Mouse (Mus musculus): ENCODE measurements around the gene Cmss1. TPM values are rescaled to one million over a fixed set of nuclear protein-coding genes. Genes with fewer than 3 reads are reported as not detected.

The Cmss1 gene
- polyA plus RNA-seq, 1 experiment from 2014 or later: 33.5 TPM

DNA sequence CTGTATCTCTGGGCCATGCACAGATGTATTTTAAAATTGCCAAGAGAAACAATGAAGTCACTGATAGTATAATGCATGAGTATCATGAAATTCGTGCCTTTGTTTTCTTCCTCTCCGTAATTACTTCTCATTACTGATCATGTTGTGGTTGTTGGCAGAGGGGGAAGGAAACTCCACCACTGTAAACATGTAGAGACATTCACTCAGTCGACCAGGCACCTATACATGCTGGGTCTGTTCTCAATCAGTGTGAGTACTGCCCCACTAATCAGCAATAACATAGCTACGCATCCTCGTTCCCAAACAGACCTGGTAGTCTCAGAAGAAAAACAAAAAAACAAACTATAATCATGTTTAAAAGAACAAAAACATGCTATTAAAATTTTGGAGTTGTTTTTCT, 103.9 kb downstream of the Cmss1 start:
- ATAC-seq (ENCODE audit: low read depth) (no peak), DNase-seq (ENCODE audit: low spot score) (peak; percentile 55)
- no peaks in the 10 kb centered on the region for H3K36me3 ChIP-seq (ENCODE audit: control insufficient read depth, insufficient read depth, low read length)
- H3K9ac ChIP-seq (ENCODE audit: low read depth, low read length): no peak overlapping the region
- no peak overlapping the region for H3K4me2 ChIP-seq (ENCODE audit: low read depth, low read length)
- H3K9me3 ChIP-seq (ENCODE audit: control insufficient read depth, low read length): no peaks in the 10 kb centered on the region
- peaks cover 10% of the 10 kb centered on the region for H3K4me1 ChIP-seq (ENCODE audit: control insufficient read depth, insufficient read depth, low read length)
- WGBS: 48% methylated on average over 5 of the region's 5 CpGs
- H3K27ac ChIP-seq (replicated peaks; ENCODE audit: low read depth, low read length): no peak overlapping the region
- no peak overlapping the region for H3K4me3 ChIP-seq (ENCODE audit: low read depth, low read length)
- H3K27me3 ChIP-seq (replicated peaks; ENCODE audit: control insufficient read depth, insufficient read depth, low read length): no peaks in the 10 kb centered on the region

DNA sequence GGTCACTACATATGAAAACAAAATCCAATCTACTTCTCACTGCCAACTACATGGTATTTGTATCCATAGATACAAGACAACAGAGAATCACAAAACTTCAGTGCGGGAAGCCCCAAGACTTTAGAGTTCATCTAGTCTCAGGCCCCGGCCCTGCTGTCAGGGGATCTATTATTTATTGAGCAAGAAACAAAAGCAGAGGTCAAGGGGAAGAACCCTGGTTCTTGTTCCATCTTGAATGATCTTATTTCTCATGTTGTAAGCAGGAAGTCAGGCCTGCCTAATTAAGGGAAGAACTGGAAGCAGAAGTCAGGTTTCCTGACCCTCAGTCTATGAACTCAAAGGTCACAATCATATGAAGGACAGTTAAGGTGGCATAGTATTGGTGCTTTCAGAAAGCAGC, 104.4 kb downstream of the Cmss1 start:
- 55% methylated on average over 2 of the region's 2 CpGs for WGBS

DNA sequence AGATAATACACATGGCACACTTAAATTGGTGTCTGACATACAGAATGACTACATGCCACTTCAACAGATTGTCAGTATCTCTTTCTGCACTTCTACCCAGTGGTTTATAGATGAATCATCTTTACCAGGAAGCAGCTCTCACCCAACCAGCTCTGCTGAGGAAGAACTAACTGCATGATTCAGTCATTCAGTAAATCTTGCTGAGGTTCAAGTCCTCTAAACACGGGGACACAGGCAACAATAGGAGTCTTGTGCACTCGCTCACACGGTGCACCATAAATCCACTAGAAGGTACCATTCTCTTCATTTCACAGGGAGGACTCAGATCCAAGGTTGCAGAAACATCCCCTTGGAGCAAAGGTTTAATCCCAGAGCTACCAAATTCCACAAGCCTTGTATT, 105.8 kb downstream of the Cmss1 start:
- H3K36me3 ChIP-seq (ENCODE audit: control insufficient read depth, insufficient read depth, low read length): no peaks in the 10 kb centered on the region
- no peaks in the 10 kb centered on the region for H3K27me3 ChIP-seq (replicated peaks; ENCODE audit: control insufficient read depth, insufficient read depth, low read length)
- H3K9ac ChIP-seq (ENCODE audit: low read depth, low read length): no peak overlapping the region
- no peak overlapping the region for H3K4me3 ChIP-seq (ENCODE audit: low read depth, low read length)
- no peak for ATAC-seq (ENCODE audit: low read depth)
- no peak overlapping the region for H3K4me2 ChIP-seq (ENCODE audit: low read depth, low read length)
- H3K4me1 ChIP-seq (ENCODE audit: control insufficient read depth, insufficient read depth, low read length): peaks cover 10% of the 10 kb centered on the region
- no peak for DNase-seq (ENCODE audit: low spot score)
- 61% methylated on average over 3 of the region's 3 CpGs for WGBS
- no peaks in the 10 kb centered on the region for H3K9me3 ChIP-seq (ENCODE audit: control insufficient read depth, low read length)
- no peak overlapping the region for H3K27ac ChIP-seq (replicated peaks; ENCODE audit: low read depth, low read length)

More for the DNA sequence above, 104.4 kb downstream of the Cmss1 start:
- ATAC-seq (ENCODE audit: low read depth): no peak
- Histone ChIP-seq H3K9me3 (ENCODE audit: control insufficient read depth, low read length) (no peaks in the 10 kb centered on the region), H3K27ac (replicated peaks; ENCODE audit: low read depth, low read length) (no peak overlapping the region), H3K36me3 (ENCODE audit: control insufficient read depth, insufficient read depth, low read length) (no peaks in the 10 kb centered on the region), H3K4me3 (ENCODE audit: low read depth, low read length) (no peak overlapping the region), H3K9ac (ENCODE audit: low read depth, low read length) (no peak overlapping the region), H3K4me1 (ENCODE audit: control insufficient read depth, insufficient read depth, low read length) (peaks cover 10% of the 10 kb centered on the region), H3K4me2 (ENCODE audit: low read depth, low read length) (no peak overlapping the region), H3K27me3 (replicated peaks; ENCODE audit: control insufficient read depth, insufficient read depth, low read length) (no peaks in the 10 kb centered on the region)
- no peak for DNase-seq (ENCODE audit: low spot score)

DNA sequence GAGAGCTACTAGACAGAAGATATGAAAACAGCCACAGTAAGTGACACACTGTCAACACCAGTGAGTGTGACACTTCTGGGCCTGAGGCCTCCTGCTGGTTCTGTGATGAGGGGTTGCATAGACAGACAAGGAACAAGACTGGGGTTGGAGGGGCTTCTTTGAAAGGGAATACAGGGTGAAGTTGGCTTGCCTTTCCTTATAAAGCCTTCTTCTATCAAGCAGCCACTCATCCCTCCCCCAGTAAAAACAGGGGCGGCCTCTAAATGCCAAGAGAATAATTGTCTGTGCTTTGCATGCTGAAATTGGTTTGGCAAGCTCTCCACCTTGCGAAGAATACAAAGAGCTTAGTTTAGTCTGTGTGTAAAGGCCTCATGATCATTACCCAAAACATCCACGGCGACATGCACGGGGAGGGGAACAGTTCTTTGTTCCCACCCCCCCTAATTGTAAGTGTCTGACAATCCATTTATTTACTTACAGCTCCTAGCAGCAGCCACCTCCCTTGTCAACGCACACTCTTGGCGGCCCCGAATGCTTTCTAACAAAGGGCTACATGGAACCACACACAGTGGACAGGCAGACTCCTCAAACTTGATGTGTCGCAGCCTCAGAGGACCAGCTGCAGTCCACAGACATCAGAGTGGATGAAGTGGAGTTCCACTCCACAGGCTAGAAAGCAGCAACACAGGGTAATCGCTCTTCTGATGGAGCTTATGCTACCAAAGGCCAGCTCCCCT, 110.1 kb downstream of the Cmss1 start:
- no peak overlapping the region for H3K27ac ChIP-seq (replicated peaks; ENCODE audit: low read depth, low read length)
- WGBS: 53% methylated on average over 10 of the region's 10 CpGs

DNA sequence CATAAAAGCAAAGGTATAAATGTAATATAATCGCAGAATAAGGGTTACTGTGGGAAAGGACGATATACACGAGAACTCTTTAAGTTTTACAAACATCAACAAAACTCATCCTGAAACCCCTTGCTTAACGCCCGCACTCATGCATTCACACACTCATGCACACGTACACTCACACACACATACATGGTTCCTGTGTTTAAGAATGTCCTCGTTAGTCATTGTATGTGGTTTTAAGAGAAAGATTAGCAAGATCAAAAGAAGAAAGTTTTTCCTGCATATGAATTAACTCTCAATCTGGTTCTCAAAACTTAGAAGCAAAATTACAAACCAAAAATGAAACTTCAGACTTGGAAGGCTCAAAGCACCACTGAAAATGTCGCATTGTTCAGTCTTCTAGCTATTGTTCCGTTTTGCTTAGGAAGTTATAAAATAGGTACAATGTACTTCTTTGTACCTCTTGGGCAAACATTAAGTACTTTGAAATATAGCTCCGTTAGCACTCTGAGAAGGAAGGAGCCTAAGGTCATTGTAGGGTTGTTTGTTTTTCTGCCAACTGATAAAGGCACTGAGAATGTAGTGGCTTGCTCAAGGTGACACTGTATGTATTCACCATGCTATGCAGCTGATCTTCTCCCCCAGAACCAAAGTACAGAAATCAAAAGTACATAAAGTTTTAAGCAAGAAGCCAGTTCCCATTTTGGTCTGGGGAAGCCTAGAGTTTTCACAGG, 111.0 kb downstream of the Cmss1 start:
- 83% methylated on average over 10 of the region's 10 CpGs for WGBS
- Histone ChIP-seq H3K4me2 (ENCODE audit: low read depth, low read length) (no peak overlapping the region), H3K36me3 (ENCODE audit: control insufficient read depth, insufficient read depth, low read length) (no peaks in the 10 kb centered on the region), H3K27me3 (replicated peaks; ENCODE audit: control insufficient read depth, insufficient read depth, low read length) (no peaks in the 10 kb centered on the region), H3K27ac (replicated peaks; ENCODE audit: low read depth, low read length) (no peak overlapping the region), H3K4me3 (ENCODE audit: low read depth, low read length) (no peak overlapping the region), H3K9me3 (ENCODE audit: control insufficient read depth, low read length) (no peaks in the 10 kb centered on the region), H3K9ac (ENCODE audit: low read depth, low read length) (no peak overlapping the region), H3K4me1 (ENCODE audit: control insufficient read depth, insufficient read depth, low read length) (peaks cover 10% of the 10 kb centered on the region)
- ATAC-seq (ENCODE audit: low read depth) (no peak), DNase-seq (ENCODE audit: low spot score) (no peak)

More for the DNA sequence above, 110.1 kb downstream of the Cmss1 start:
- Histone ChIP-seq H3K36me3 (ENCODE audit: control insufficient read depth, insufficient read depth, low read length) (no peaks in the 10 kb centered on the region), H3K4me1 (ENCODE audit: control insufficient read depth, insufficient read depth, low read length) (peaks cover 10% of the 10 kb centered on the region), H3K9me3 (ENCODE audit: control insufficient read depth, low read length) (no peaks in the 10 kb centered on the region), H3K9ac (ENCODE audit: low read depth, low read length) (no peak overlapping the region), H3K4me3 (ENCODE audit: low read depth, low read length) (no peak overlapping the region), H3K4me2 (ENCODE audit: low read depth, low read length) (no peak overlapping the region), H3K27me3 (replicated peaks; ENCODE audit: control insufficient read depth, insufficient read depth, low read length) (no peaks in the 10 kb centered on the region)
- ATAC-seq (ENCODE audit: low read depth): peak; percentile 75
- peak; percentile 72 for DNase-seq (ENCODE audit: low spot score)

DNA sequence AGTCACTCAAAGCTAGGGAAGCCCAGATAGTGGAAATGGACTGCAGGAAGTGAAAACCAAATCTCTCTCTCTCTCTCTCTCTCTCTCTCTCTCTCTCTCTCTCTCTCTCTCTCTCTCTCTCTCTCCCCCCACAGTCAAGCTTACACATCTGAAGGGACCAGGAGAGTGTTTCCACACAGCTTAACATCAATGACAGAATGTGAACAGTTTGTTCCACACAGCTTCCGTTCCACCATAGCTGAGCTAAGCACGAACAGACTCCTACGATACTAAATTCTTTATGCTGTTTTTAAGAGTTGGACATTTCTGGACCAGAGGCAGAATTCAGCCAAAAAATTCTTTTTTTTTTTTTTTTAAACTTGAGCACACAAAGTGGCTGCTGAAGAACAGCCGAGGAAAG, 114.8 kb downstream of the Cmss1 start:
- no peaks in the 10 kb centered on the region for H3K9me3 ChIP-seq (ENCODE audit: control insufficient read depth, low read length)
- 90% methylated on average over 4 of the region's 4 CpGs for WGBS

DNA sequence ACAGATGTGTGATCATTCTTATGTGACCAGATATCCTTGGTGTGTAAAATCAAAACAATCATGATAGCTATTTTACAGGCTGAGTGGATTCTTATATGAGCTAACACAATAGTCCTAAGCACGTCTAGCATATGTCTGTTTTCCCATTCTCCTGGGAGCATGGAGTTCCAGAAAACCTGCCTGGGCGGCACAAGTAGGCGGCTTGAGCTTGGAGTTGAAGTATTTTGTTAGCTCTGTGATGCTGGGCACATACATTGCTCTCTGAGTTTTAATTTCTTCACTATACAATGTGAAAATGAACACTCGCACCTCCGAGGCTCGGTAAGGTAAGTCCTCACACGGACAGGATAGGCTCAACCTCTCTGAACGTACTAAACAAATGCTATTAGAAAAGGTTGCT, 116.0 kb downstream of the Cmss1 start:
- DNase-seq (ENCODE audit: low spot score) (no peak), ATAC-seq (ENCODE audit: low read depth) (no peak)
- H3K36me3 ChIP-seq (ENCODE audit: control insufficient read depth, insufficient read depth, low read length): no peaks in the 10 kb centered on the region
- H3K27ac ChIP-seq (replicated peaks; ENCODE audit: low read depth, low read length): no peak overlapping the region
- H3K4me3 ChIP-seq (ENCODE audit: low read depth, low read length): no peak overlapping the region
- H3K4me2 ChIP-seq (ENCODE audit: low read depth, low read length): no peak overlapping the region
- H3K9me3 ChIP-seq (ENCODE audit: control insufficient read depth, low read length): no peaks in the 10 kb centered on the region
- WGBS: 83% methylated on average over 8 of the region's 8 CpGs
- peaks cover 7% of the 10 kb centered on the region; the same call in 1 of the 2 replicates for H3K4me1 ChIP-seq (ENCODE audit: control insufficient read depth, insufficient read depth, low read length)
- no peak overlapping the region for H3K9ac ChIP-seq (ENCODE audit: low read depth, low read length)
- no peaks in the 10 kb centered on the region for H3K27me3 ChIP-seq (replicated peaks; ENCODE audit: control insufficient read depth, insufficient read depth, low read length)

More for the DNA sequence above, 114.8 kb downstream of the Cmss1 start:
- Histone ChIP-seq H3K27me3 (replicated peaks; ENCODE audit: control insufficient read depth, insufficient read depth, low read length) (no peaks in the 10 kb centered on the region), H3K4me2 (ENCODE audit: low read depth, low read length) (no peak overlapping the region), H3K27ac (replicated peaks; ENCODE audit: low read depth, low read length) (no peak overlapping the region), H3K9ac (ENCODE audit: low read depth, low read length) (no peak overlapping the region), H3K36me3 (ENCODE audit: control insufficient read depth, insufficient read depth, low read length) (no peaks in the 10 kb centered on the region), H3K4me1 (ENCODE audit: control insufficient read depth, insufficient read depth, low read length) (peaks cover 3% of the 10 kb centered on the region; the same call in 1 of the 2 replicates), H3K4me3 (ENCODE audit: low read depth, low read length) (no peak overlapping the region)
- ATAC-seq (ENCODE audit: low read depth) (no peak), DNase-seq (ENCODE audit: low spot score) (no peak)

DNA sequence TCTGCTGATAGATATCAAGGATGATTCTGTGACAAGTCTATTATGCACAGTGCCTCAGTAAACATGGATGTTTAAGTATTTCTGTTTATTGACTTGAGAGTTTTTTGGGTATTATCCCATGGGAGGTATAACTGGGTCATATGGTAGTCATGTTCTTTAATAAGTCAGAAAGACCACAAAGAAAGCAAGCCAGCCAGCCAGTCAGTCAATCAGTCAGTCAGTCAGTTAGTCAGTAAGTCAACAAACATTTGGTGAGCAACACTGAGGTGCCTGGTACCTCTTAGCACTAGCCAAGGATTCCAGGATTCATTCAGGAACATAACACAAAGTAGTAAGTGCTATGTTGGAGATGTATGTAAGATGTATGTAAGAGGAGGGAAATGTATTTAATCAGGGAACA, 118.0 kb downstream of the Cmss1 start:
- no peak for DNase-seq (ENCODE audit: low spot score)
- Histone ChIP-seq H3K9ac (ENCODE audit: low read depth, low read length) (no peak overlapping the region), H3K27ac (replicated peaks; ENCODE audit: low read depth, low read length) (no peak overlapping the region), H3K9me3 (ENCODE audit: control insufficient read depth, low read length) (no peaks in the 10 kb centered on the region), H3K4me1 (ENCODE audit: control insufficient read depth, insufficient read depth, low read length) (peaks cover 7% of the 10 kb centered on the region; the same call in 1 of the 2 replicates), H3K36me3 (ENCODE audit: control insufficient read depth, insufficient read depth, low read length) (no peaks in the 10 kb centered on the region), H3K27me3 (replicated peaks; ENCODE audit: control insufficient read depth, insufficient read depth, low read length) (no peaks in the 10 kb centered on the region), H3K4me2 (ENCODE audit: low read depth, low read length) (no peak overlapping the region), H3K4me3 (ENCODE audit: low read depth, low read length) (no peak overlapping the region)
- no peak for ATAC-seq (ENCODE audit: low read depth)
